Mouse (Mus musculus) C2C12 (cell line): Measurements from ENCODE around the gene Bud13. TPM values are rescaled to one million over a fixed set of nuclear protein-coding genes. Genes with fewer than 3 reads are reported as not detected.
A peak's percentile ranks its signal among the peaks of the same experiment; 100 is the strongest.

Source experiments
- H3K27me3 ChIP-seq: one replicate; pipeline ENCODE4 v1.6.1; 2011; ENCODE audit not compliant: control insufficient read depth, insufficient read depth, insufficient read length
- H3K36me3 ChIP-seq: one replicate; pipeline ENCODE4 v1.6.1; 2011; ENCODE audit not compliant: control insufficient read depth, insufficient read depth
- H3K4me3 ChIP-seq: one replicate; pipeline ENCODE4 v1.5.1; 2011; ENCODE audit warnings: mild to moderate bottlenecking, control low read depth; ENCODE audit not compliant: poor library complexity, insufficient read depth, severe bottlenecking
- H3K79me2 ChIP-seq: one replicate; pipeline ENCODE4 v1.6.1; 2011; ENCODE audit not compliant: control insufficient read depth, insufficient read depth
- H3K79me3 ChIP-seq: one replicate; pipeline ENCODE4 v1.6.1; 2011; ENCODE audit warnings: low read depth, control low read depth
- H3ac ChIP-seq: one replicate; pipeline ENCODE3; 2011; ENCODE audit warnings: low read depth; ENCODE audit not compliant: control insufficient read depth, insufficient read length
- CEBPB ChIP-seq: IDR thresholded peaks from one replicate; pipeline ENCODE4 v1.6.1; 2011; ENCODE audit warnings: low read depth, mild to moderate bottlenecking, control low read depth, moderate library complexity
- CTCF ChIP-seq: IDR thresholded peaks from one replicate; pipeline ENCODE4 v1.5.1; 2011; ENCODE audit not compliant: control insufficient read depth, insufficient read depth, insufficient read length
- FOSL1 ChIP-seq: IDR thresholded peaks from one replicate; pipeline ENCODE4 v1.8.0; 2011; ENCODE audit warnings: mild to moderate bottlenecking, low read length; ENCODE audit not compliant: poor library complexity, insufficient read depth, severe bottlenecking
- MAX ChIP-seq: IDR thresholded peaks from one replicate; pipeline ENCODE4 v1.6.1; 2011; ENCODE audit warnings: mild to moderate bottlenecking, control low read depth
- MYOD1 ChIP-seq: IDR thresholded peaks from one replicate; pipeline ENCODE4 v1.6.1; 2011; ENCODE audit warnings: low read depth; ENCODE audit not compliant: control insufficient read depth, insufficient read length
- MYOG ChIP-seq: IDR thresholded peaks from one replicate; pipeline ENCODE4 v1.6.1; 2011; ENCODE audit not compliant: control insufficient read depth, insufficient read length; ENCODE audit errors: extremely low read depth
- USF1 ChIP-seq: IDR thresholded peaks from one replicate; pipeline ENCODE4 v1.6.1; 2011; ENCODE audit warnings: low read depth, mild to moderate bottlenecking, control low read depth, moderate library complexity
- polyA plus RNA-seq: library from polyadenylated mRNA; unstranded; fragments of >200 nt; fragmentation: generic; extraction: Trizol; gene quantifications from one replicate; pipeline ENCODE4 v1.2.1, GENCODE M21; 2012; ENCODE audit warnings: missing spikeins

Gene Bud13
- polyA plus RNA-seq, 1 experiment = 11.5 TPM

DNA sequence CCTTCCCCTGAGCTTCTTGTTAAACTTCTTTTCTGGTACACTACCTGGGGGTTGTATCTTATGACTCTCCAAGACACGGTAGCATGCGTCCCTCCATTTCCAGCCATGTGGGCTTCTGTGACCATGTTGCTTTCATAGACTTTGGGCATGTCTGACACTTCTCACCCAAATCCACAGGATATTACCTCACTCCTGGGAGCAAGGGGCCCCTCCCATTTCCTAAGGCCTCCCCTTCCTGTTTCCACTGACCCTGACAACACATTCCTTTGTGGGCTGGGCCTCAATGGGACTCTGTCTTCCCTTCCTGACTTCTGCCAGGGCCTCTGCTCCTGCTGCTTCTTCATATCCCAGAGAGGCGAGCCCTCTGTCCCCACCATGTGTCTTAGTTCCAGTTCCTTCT lies 25.3 kb upstream of the Bud13 start:
- TF ChIP-seq MAX (no peak), CTCF (no peak), MYOG (no peak), USF1 (no peak), CEBPB (no peak), FOSL1 (no peak), MYOD1 (no peak)
- no peaks in the 10 kb centered on the region for H3K79me3 ChIP-seq

GRCm38 (mm10) chr9:46259111-46259510 lies 23.7 kb upstream of the Bud13 start:
- Histone ChIP-seq H3K27me3 (peaks cover 14% of the 10 kb centered on the region), H3K79me2 (no peaks in the 10 kb centered on the region), H3K4me3 (no peak overlapping the region), H3K36me3 (no peaks in the 10 kb centered on the region), H3ac (no peak overlapping the region), H3K79me3 (no peaks in the 10 kb centered on the region)
- TF ChIP-seq CEBPB (no peak), MAX (no peak), USF1 (no peak), CTCF (no peak), FOSL1 (no peak), MYOD1 (no peak), MYOG (no peak)

More for the DNA sequence above, 25.3 kb upstream of the Bud13 start:
- Histone ChIP-seq H3K79me2 (no peaks in the 10 kb centered on the region), H3K4me3 (no peak overlapping the region), H3K36me3 (no peaks in the 10 kb centered on the region), H3ac (no peak overlapping the region), H3K27me3 (peaks cover 21% of the 10 kb centered on the region)

DNA sequence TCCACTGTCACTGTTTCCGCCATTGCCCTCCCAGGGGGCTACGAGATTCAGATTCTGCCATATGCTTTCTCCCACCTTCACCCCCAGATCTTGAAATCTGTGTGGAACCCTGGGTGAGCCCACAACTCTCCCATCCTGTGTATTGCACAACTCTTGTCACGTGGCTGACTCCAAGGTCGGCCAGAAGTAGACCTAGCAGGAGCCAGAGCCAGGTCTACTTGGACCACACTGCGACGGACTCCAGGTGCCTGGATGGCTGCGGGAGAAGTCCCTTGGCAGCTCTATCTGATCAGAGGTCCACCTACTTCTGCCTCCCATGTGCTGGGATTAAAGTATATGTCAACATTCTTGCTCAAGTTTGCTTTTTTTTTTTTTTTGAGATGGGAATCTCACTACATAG lies 21.7 kb upstream of the Bud13 start:
- TF ChIP-seq CEBPB (peak; percentile 56), USF1 (no peak)
- no peaks in the 10 kb centered on the region for H3K79me2 ChIP-seq
- no peak overlapping the region for H3K4me3 ChIP-seq
- no peaks in the 10 kb centered on the region for H3K36me3 ChIP-seq
- no peak overlapping the region for H3ac ChIP-seq
- H3K79me3 ChIP-seq = no peaks in the 10 kb centered on the region
- H3K27me3 ChIP-seq = peaks cover 18% of the 10 kb centered on the region

DNA sequence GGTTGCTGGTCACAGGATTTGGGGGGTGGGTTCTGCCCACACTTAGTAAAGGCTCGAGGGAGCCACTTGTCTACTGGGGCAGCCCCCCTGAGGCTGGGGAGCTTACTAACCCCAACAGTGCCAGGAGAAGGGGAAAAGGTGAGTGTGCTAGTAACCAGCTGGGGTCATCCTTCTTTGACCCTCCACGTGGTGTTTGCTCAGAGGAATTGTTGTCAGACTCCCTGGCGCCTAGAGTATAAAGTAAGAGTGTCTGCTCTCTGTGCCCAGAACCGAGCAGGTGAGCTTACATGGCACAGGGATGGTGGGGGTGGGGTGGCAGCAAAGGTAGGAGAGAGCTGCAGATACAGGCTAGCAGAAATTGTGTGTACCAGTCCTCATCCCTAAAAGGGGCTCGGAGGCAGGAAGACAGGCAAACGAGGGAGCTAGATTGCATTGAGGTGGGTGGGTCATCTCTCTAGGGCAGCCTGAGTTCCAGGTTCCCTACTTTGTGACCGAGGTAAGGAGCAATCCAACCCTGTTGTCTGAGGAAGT lies 14.4 kb upstream of the Bud13 start, which contains the start of gene Apoa5:
TSS of gene Apoa5 (plus strand) at position 291 of the 531 bp plus-strand sequence.
- TF ChIP-seq CEBPB = no peak
- TF ChIP-seq MYOG = no peak
- no peak for TF ChIP-seq USF1
- no peak for TF ChIP-seq FOSL1
- no peak for TF ChIP-seq MYOD1
- TF ChIP-seq MAX = no peak
- H3K4me3 ChIP-seq = no peak within 1 kb of the TSS
- H3K79me2 ChIP-seq = peaks cover 10% of the 10 kb centered on the region
- peaks cover 45% of the 10 kb centered on the region for H3K27me3 ChIP-seq
- peaks cover 3% of the 10 kb centered on the region for H3K79me3 ChIP-seq
- H3ac ChIP-seq = no peak within 1 kb of the TSS
- H3K36me3 ChIP-seq = no peaks in the 10 kb centered on the region

DNA sequence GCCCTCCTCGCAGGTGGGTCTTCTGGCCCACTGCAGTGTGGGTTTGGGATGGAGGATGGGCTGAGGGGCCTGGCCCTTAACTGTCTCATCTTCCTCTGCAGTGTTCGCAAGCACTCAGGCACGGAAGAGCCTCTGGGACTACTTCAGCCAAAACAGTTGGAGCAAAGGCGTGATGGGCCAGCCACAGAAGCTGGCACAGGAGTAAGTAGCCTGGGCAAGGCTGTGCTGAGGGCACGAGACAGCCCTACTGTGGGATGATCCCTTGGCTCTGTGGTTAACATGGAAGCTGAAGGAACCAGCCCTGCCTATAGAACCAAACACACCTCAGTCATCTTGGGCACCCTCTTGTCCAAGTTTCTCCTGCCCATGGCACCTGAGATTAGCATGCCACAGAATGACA lies 13.7 kb upstream of the Bud13 start:
- no peak overlapping the region for H3K4me3 ChIP-seq
- peaks cover 17% of the 10 kb centered on the region for H3K79me2 ChIP-seq
- H3K79me3 ChIP-seq = peaks cover 10% of the 10 kb centered on the region
- no peak for TF ChIP-seq MYOG
- no peak for TF ChIP-seq MAX
- no peak for TF ChIP-seq USF1
- no peak for TF ChIP-seq CTCF
- TF ChIP-seq CEBPB = no peak
- no peak for TF ChIP-seq FOSL1
- TF ChIP-seq MYOD1 = no peak
- peaks cover 40% of the 10 kb centered on the region for H3K27me3 ChIP-seq
- no peak overlapping the region for H3ac ChIP-seq
- H3K36me3 ChIP-seq = no peaks in the 10 kb centered on the region

GRCm38 (mm10) chr9:46270782-46271181 lies 12.0 kb upstream of the Bud13 start:
- Histone ChIP-seq H3K79me3 (peaks cover 16% of the 10 kb centered on the region), H3ac (no peak overlapping the region), H3K79me2 (peaks cover 30% of the 10 kb centered on the region), H3K4me3 (no peak overlapping the region), H3K27me3 (peaks cover 40% of the 10 kb centered on the region), H3K36me3 (peaks cover 12% of the 10 kb centered on the region)
- TF ChIP-seq FOSL1 (no peak), CEBPB (no peak), MYOD1 (no peak), MAX (no peak), CTCF (no peak), MYOG (no peak), USF1 (no peak)
